Mouse (Mus musculus): Measurements from ENCODE around the gene Wnk4.
"Not testable (repeated sequence)": the region's sequence is repeated elsewhere in the genome, so short reads cannot be mapped to it uniquely, and the experiment has no call there.

Gene Wnk4

DNA sequence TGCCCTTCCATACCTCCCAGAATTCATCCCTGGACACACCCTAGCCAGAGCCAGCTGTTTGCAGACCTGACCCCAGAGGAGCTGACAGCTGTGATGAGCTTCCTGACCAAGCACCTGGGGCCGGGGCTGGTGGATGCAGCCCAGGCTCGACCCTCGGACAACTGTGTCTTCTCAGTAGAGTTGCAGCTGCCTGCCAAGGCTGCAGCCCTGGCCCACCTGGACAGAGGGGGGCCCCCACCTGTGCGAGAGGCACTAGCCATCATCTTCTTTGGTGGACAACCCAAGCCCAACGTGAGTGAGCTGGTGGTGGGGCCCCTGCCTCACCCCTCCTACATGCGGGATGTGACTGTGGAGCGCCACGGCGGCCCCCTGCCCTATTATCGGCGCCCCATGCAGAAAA lies 64.8 kb downstream of the Wnk4 start:
- DNase-seq, result not testable (repeated sequence)

DNA sequence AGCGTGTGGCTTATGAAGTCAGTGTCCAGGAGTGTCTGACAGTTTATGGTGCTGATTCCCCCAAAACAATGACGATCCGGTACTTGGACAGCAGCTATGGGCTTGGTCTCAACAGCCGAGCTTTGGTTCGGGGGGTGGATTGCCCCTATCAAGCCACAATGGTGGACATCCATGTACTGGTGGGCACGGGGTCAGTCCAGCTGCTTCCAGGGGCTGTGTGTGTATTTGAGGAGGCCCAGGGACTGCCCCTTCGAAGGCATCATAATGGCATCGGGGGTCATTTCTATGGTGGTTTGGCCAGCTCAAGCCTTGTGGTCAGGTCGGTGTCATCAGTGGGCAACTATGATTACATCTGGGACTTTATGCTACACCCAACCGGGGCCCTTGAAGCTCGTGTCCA lies 65.8 kb downstream of the Wnk4 start:
- DNase-seq, result no peak
